Mouse (Mus musculus) neutrophil, adult 5-6 weeks (primary cell): ENCODE measurements around the gene Gabarap. TPM values are rescaled to one million over a fixed set of nuclear protein-coding genes. Genes with fewer than 3 reads are reported as not detected.

ENCODE experiments used
- ATAC-seq: fragments of 151-379, 151-347 bp; 2 replicates; pipeline ENCODE4 v1.8.0; 2017; ENCODE audit warnings: mild to moderate bottlenecking, moderate TSS enrichment; ENCODE audit not compliant: insufficient number of reproducible peaks, poor library complexity, low FRiP score, severe bottlenecking; ENCODE audit errors: extremely low read depth
- total RNA-seq: library from RNA; stranded (forward); fragments of 200-1000 nt; gene quantifications from 2 replicates; pipeline ENCODE4 v1.2.3, GENCODE M21; 2017

Gene Gabarap
- total RNA-seq, 1 experiment from 2014 or later = 397 TPM

DNA sequence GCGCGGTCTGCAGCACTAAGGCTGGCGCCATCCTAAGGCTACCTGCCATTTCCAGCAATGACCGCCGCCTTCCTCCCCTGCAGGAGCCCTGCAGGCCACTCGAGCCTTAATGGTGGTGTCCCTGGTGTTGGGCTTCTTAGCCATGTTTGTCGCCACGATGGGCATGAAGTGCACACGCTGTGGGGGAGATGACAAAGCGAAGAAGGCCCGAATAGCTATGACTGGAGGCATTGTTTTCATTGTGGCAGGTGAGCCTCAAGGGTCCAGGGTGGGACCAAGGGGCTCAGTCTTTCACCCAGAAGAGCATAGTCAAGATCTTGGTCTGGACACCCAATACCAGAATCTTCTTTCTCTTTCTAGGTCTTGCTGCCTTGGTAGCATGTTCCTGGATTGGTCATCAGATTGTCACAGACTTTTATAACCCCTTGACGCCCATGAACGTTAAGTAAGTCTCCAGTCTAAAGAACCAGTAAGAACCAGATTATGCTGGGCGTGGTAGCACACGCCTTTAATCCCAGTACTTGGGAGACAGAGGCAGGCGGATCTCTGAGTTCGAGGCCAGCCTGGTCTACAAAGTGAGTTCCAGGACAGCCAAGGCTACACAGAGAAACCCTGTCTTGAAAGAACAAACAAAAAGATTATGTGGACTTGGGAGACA is 24.0 kb upstream of the Gabarap start:
- no peak for ATAC-seq

DNA sequence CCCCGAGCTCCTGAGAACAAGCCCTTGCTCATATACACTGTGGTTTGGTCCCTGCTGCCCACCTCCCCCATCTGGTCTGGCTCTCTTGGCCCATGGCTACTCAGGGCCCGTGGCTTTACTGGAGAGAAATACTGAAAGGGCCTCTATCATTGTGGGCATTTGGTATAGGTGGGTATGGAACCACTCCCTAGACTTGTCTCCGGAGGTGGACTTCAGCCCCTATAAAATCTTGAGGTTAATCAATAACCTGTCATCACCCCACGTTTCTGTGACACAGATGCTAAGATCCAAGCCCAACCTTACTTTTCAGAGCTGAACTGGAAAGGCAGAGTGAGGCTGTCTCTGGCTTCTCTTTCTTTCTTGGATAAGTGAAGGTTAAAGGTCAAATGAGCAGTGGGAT is 22.1 kb upstream of the Gabarap start:
- no peak for ATAC-seq

DNA sequence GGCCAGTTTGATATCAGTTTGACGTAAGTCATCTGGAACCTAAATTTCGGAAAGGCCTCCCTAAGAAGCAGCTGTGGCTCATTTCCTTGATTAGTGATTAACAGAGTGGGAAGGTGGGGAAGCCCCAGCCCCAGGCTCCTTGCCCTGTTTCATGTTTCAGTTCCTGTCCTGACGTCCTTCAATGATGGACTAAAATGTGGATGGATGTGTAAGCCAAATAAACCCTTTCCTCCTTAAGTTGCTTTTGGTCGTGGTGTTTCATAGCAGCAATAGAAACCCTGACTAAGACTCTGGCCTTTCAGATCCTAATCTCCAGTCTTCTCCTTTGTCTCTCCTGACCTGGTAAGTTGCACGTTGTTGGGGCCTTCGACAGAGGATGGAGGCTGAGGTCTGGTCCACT is 20.7 kb upstream of the Gabarap start:
- no peak for ATAC-seq

DNA sequence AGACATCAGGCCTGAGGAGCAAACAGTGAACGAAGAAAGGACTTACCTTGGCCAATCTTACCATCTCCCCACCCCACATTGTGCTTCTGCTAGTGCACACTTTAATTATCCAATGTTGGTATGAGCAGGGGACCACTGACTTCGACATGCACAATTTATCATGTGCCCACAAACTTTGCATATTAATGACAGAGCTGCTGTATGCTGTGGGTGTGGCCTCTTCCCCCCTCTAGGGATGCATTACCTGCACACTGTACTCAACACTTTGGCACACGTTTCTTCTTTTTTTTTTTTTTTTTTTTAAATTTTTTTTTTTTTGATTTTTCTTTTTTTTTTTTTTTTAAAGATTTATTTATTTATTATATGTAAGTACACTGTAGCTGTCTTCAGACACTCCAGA is 20.2 kb upstream of the Gabarap start:
- 0 out of 2 replicates have a peak, but pooled peaks have one; percentile 3 for ATAC-seq

DNA sequence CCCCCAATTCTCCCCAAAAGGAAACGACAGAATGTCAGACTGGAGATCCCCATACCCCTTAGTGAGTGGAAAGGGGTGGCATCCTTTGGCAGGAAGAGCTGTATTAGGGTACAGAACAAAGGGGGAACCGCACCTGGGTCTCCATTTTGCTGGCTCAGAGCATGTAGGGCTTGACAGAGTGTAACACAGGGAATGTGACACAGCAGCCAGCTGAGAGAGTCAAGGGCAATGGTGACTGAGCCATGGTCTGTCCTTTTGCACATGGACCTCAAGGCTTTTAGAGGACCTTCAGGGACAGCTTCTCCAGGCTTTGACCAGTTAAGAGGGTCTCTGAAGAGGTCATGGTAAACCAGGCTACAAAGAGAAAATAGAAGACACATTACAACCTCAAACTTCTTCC is 16.0 kb upstream of the Gabarap start:
- no peak for ATAC-seq

DNA sequence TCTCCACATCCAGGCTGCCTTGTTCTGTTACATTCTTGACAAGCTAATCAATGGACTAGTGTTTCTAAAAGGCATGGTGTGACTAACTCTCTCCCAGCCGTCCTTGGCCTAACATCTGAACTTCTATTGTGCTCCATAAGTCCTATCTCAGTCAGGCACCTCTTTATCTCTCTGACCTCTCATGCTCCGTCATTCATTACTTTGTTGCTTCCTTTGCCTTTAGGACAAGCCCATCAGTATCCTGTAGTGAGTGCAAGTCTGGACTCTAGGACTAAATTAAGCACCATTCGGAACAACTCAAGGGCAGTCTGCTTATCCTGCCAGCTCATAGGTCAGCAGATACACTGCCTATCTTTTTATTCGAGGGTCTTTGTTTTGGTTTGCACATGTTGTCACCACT is 14.7 kb upstream of the Gabarap start:
- ATAC-seq = no peak

DNA sequence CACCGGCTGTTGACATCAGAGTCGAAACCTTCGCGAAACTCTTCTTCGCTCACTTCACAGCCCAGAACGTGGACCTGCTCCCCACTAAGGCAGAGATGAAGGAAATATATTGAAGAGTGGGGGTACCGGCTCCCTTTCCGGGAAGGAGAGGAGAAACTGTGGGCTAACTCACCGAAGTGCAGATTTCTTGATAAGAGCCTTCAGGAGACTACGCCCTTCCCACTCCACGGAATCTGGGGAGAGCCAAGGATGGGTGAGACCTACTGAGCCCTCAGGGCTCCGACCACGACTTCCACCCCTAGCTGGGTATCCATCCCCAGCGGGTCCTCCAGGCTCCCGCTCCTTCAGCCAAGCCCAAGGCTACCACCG is 11.1 kb upstream of the Gabarap start:
- ATAC-seq = no peak

DNA sequence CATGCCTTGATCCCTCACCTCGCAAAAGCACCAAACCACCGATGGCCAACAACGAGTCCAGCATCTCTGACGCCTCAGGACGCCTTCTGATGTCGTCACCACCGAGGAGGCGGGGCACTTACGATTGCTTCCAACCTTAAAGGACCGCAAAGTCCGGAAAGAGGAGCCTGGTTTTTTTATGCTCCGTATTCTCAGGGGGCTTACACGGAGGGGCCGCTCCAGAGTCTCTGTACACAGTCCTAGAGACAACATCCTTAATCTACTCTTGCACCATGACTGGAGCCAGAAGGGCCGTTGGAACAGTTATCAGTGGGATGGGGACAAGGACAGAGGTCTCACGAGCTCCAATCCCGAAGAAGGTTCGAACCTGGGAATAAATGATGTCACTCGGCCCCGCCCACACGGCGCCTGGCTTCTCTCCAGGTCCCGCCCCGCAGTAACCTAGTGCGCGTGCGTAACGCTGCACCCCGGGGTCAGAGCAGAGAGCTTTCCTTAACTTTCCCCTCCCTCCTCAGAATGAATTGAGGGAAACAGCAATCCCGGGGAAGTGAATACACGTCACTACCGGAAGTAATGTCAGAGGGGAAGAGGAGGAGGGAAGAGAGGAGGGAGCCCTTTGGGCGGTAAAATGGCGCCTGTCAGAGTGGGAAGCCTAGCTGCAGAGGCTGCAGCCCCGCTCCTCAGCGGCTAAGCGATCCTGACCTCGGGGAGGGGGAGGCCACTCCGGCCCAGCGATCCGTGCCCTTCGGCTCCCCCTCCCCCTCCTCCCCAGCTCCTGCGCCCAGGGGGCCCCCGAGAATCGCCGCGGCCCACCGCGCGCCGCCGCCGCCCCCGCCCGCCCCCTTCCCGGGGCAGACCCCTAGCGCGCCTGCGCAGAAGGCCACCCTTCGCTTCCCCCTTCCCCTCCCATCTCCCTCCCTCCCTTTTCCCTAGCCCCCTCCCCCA is 10.5 kb upstream of the Gabarap start:
- peak; percentile 80 for ATAC-seq

DNA sequence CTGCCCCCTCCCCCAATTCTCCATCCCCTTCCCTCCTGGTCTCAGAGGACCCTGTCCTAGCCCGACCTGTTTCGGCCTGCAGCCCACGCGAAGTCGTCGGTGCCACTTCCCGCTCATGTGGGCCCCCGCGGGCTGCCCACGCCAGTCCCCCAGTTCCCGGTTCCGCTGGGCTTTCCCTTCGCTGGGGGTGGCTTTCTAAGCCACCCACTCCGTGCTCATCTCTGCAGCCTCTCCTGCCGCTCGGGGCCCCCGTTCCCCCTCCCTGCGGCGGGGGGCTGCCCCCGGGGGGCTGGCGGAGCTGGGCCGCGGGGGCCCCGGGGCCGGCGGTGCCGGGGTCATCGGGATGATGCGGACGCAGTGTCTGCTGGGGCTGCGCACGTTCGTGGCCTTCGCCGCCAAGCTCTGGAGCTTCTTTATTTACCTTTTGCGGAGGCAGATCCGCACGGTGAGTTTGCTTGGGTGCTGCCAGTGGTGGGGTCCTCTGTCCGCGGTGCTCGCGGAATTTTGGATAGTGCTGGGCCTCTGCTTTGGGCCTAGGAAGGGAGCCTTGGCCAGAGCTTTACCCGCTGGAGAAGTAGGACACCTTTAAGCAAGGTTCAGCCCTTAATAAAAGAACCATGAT is 9.7 kb upstream of the Gabarap start, which contains the start of gene Ctdnep1:
Gene Ctdnep1 (plus strand): TSS at position 16 of the 622 bp plus-strand sequence.
- ATAC-seq = no peak

DNA sequence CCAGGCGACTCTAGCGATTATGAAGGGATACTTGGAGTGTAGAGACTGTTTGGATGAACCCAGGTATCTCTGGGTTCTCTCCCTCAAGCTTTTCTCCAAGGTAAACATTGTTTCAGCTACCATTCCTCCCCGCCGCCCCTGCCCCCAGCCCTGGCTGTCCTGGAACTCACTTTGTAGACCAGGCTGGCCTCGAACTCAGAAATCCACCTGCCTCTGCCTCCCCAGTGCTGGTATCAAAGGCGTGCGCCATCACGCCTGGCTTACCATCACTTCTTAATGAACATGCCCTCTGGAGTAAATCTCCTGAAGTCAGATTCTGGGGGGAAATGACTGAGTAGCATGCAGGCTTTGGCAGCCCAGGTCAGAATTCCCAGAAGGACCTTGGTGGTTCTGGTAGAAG is 8.7 kb upstream of the Gabarap start, which contains the start of gene Elp5:
Gene Elp5 (minus strand): TSS at position 293 of the 400 bp plus-strand sequence.
- no peak for ATAC-seq

DNA sequence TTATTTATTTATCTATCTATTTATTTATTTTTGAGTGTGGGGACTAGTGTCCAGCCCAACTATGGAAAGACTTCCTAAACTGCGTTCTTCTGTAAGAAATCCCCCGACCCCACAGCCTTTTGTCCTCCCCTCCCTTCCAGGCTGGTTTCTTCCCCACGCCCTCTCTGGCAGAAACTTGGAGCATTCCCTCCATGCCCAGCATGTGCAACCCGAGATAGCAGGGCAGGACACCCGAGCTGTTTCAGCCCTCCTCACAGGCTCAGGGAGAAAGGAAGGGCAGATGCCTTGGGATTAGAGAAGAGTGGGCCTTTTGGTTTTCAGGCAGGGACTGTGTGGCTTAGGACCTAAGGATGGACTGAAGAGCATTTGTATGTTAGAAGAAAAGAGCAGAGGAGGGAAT is 8.1 kb upstream of the Gabarap start:
- ATAC-seq = no peak

DNA sequence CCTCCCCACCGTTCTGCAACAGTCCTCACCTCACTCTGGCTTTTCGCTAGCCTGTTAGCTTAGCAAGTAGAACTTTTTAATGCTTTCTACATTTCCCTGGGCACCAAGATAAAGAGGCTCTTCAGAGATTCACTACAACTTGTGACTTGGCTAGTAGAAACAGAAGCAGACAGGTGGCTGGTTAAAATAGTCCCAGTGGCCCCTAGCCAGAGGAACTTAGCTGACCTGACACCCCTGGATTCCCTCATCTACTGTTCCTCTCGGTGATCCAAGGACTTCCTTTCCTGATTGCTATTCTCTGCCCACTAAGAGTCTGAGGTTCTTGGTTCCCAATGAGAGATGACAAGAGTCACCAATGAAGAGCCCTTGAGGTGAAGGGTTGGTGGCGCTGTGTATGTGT is 7.6 kb upstream of the Gabarap start:
- no peak for ATAC-seq

DNA sequence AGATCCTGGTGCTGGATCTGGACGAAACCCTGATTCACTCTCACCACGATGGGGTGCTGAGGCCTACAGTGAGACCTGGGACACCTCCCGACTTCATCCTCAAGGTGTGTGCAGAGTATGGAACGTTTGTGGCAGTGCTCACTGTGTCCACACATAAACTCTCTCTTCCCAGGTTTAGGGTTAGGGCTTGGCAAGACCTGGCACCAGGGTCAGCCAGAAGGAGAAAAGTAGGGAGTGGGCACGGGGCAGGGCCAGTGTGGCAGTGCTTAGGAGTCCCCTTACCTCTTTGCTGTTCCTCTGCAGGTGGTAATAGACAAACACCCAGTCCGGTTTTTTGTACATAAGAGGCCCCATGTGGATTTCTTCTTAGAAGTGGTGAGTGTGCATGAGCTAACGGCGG is 6.5 kb upstream of the Gabarap start:
- ATAC-seq = no peak

DNA sequence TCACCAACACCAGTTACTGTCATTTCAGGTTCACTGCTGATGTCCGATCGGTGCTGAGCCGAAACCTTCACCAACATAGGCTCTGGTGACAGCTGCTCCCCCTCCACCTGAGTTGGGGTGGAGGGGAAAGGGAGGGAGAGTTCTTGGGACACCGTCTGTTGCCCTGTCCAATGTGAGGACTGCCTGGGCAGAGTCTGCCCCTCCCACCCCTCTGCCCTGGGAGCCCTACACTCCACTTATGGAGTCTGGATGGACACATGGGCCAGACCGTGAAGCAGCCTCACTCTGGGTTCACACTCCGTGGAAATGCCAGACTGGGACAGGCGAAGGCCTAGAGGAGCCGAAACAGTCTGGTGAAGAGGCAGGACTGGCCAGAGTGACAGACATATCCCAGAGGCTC is 994 bp upstream of the Gabarap start:
- no peak for ATAC-seq

DNA sequence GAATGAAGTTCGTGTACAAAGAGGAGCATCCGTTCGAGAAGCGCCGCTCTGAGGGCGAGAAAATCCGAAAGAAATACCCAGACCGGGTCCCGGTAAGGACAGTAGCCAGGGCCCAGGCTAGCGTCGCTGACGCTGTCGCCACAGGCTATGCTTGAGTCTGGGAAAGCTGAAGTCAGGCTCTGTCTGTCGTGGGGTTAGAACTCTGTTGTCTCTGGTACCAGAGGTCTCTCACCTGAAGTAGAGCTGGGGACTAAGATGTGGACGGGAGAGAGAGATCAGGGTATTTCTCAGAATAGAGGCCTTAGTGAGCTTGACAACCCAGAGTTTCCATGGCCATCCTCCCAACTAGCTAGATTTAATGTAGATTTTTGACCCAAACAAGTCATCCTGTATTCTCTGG is 768 bp downstream of the Gabarap start:
- no peak for ATAC-seq

DNA sequence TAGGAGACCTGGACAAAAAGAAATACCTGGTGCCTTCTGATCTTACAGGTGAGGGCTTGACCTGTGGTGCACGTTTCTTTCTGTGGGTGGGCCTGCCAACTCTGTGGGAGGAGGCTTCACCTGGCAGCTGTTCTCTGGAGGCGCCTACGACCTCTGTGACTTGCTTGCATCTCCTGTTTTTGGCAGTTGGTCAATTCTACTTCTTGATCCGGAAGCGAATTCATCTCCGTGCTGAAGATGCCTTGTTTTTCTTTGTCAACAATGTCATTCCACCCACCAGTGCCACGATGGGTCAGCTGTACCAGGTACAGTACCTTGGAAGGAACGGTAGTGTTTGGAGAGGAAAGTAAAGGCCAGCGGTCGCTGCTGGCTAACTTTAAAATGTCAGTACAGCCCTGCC is 1.5 kb downstream of the Gabarap start:
- ATAC-seq = no peak

DNA sequence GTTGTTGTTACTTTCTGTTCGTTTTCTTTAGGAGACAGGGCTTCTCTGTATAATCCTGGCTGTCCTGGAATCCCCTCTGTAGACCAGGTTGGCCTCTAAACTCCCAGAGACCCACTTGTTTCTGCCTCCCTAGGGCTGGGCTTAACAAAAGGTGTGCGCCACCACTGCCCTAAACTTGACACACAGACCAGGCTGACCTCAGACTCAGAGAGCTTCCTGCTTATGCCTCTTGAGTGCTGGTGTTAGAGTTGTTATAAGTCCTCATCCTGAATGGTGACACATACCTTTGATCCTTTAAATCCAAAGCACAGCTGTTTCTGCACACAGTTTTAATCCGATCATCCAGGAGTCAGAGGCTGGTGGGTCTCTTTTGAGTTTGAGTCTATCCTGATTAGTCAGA is 2.0 kb downstream of the Gabarap start:
- ATAC-seq = no peak

DNA sequence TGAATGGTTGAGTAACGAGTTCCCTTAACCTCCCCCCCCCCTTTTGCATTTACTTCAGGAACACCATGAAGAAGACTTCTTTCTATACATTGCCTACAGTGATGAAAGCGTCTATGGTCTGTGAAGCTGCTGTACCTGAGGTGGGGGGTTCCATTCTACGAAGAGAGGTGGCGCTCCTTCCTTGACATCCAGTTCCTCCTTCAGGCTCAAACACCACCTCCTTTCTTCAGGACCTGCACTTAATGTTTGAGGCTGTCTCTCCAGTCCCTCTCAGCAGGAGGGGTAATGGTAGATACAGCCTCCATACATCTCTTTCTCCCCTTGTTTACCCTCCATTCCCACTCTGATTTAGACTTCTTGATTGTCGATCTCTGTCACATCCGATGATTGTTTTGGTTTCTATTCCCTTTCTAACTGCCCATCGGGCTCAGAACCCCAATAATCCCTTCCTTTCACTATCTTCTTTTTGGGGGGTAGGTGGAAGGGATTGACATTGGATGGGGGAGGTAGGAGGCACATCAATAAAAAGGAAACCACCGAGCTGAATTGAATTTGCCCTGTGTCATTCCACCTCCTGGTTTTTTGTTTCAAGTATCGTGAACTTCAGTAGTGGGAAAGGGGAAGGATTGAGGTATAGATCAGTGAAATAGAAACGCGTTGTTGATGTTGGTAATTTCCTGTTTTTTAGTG is 3.6 kb downstream of the Gabarap start:
- no peak for ATAC-seq

DNA sequence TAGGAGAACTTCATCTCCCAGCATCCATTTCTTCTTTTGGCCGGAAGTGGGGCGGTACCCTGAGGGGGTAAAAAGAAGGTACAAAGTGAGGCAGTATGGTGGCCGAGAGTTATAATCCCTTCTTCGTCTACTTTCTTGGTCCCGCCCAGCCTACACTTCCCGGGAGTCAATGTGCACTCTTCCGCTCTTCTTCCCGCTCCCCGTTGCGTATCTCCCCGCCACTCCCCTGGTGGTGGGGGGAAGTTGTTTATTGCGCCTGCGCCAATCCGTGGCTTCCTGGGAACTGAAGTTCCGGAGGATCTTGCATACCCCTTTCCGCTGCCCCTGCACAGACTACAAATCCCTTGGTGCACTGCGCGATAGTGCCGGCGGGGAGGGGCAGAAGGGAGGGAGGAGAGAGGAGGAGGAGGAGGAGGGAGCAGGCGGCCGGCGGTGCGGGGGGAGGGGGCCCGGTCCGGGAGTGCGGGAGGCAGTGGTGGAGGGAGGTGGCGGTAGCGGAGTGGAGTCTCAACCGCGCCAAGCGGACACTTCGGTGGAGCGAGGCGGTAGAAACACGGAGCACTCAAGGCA is 4.5 kb downstream of the Gabarap start, which contains the start of gene Phf23:
Gene Phf23 (plus strand): TSS at position 387 of the 570 bp plus-strand sequence.
- ATAC-seq = peak; percentile 62
